Mouse (Mus musculus) spleen, embryonic (tissue): ENCODE results near the gene Disc1.

Experiments
- CTCF ChIA-PET: fragments of 350-600 bp; sonication (Branson Sonifier 250); formaldehyde crosslinking; loops from one replicate; lab custom pipeline; 2022; lab: Charles Lee

The Disc1 gene

DNA sequence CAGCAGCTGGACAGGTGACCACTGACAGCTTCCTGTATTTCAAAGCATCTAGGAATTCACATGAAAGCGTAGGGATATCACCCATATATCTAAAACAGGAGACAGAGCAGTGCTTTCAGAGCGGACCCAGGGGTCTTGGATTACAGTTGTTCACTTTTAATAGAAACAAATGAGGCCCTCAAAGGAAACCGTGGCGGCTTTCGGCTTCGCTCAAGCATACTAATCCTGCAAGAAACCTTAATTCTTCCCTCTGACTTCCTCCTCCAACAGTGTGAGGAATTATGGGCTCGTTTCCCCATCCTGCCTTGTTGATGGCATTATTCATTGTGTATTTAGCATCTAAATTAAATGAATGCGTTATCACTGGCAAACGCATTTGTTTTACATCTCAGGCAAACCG lies 252.7 kb downstream of the Disc1 start:
- CTCF ChIA-PET = no interaction called here

DNA sequence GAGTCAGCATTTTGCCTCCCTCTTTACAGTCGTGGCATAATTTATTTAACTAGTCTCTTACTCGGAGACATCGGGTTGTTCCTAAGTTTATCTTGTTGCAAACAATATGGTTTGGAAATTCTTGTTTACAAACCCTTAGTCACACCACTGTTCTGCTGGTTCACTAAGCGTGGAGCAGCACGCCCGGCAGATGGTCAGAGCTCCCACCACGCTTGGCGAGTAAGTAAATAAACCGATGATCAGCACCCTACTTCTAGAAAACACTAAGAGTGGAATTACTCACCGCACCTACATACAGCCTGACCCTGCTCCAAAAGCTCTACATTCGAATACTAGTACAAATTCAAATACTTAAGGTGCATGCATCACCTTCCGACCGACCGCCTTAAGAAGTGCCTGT lies 256.0 kb downstream of the Disc1 start:
- CTCF ChIA-PET = no interaction called here
